Mouse (Mus musculus) myocyte (in vitro differentiated cells): ENCODE measurements around the gene Gm45618. TPM values are rescaled to one million over a fixed set of nuclear protein-coding genes. Genes with fewer than 3 reads are reported as not detected.

Source experiments
- H3K27me3 ChIP-seq: one replicate; pipeline ENCODE4 v1.6.1; 2011; ENCODE audit not compliant: control insufficient read depth, insufficient read depth, insufficient read length
- H3K36me3 ChIP-seq: one replicate; pipeline ENCODE4 v1.6.1; 2011; ENCODE audit not compliant: control insufficient read depth, insufficient read depth
- H3K4me2 ChIP-seq: one replicate; pipeline ENCODE4 v1.6.1; 2011; ENCODE audit warnings: low read depth, control low read depth
- H3K4me3 ChIP-seq: one replicate; pipeline ENCODE4 v1.5.1; 2011; ENCODE audit warnings: mild to moderate bottlenecking, control low read depth, moderate library complexity
- H3K79me2 ChIP-seq: one replicate; pipeline ENCODE4 v1.6.1; 2011; ENCODE audit not compliant: control insufficient read depth, insufficient read depth
- H3ac ChIP-seq: one replicate; pipeline ENCODE4 v1.6.1; 2011; ENCODE audit not compliant: control insufficient read depth, insufficient read length
- CEBPB ChIP-seq: IDR thresholded peaks from 2 replicates; pipeline ENCODE4 v1.6.1; 2011; ENCODE audit warnings: mild to moderate bottlenecking, moderate library complexity; ENCODE audit not compliant: poor library complexity, insufficient read depth, severe bottlenecking
- E2F4 ChIP-seq: IDR thresholded peaks from one replicate; pipeline ENCODE4 v1.6.1; 2011; ENCODE audit warnings: mild to moderate bottlenecking, control low read depth, moderate library complexity; ENCODE audit not compliant: insufficient read depth
- MAX ChIP-seq: IDR thresholded peaks from one replicate; pipeline ENCODE4 v1.6.1; 2011; ENCODE audit warnings: low read depth, mild to moderate bottlenecking, control low read depth
- MYOD1 ChIP-seq, 3 experiments: IDR thresholded peaks; one replicate each; pipeline ENCODE4 v1.6.1; 2011; ENCODE audit warnings: control low read depth in 2 of 3, low read depth in 2 of 3, mild to moderate bottlenecking in 2 of 3, moderate library complexity in 1 of 3; ENCODE audit not compliant: insufficient read length in 2 of 3, control insufficient read depth in 1 of 3
- MYOG ChIP-seq, 3 experiments: IDR thresholded peaks; one replicate each; pipeline ENCODE4 v1.6.1; 2011; ENCODE audit warnings: control low read depth in 2 of 3, low read depth in 2 of 3, mild to moderate bottlenecking in 2 of 3; ENCODE audit not compliant: insufficient read length in 2 of 3, control insufficient read depth in 1 of 3, insufficient read depth in 1 of 3
- POLR2A ChIP-seq: IDR thresholded peaks from one replicate; pipeline ENCODE4 v1.6.1; 2011; ENCODE audit warnings: low read depth, mild to moderate bottlenecking, control low read depth, moderate library complexity; ENCODE audit not compliant: insufficient read length
- POLR2AphosphoS2 ChIP-seq: IDR thresholded peaks from one replicate; pipeline ENCODE4 v1.6.1; 2011; ENCODE audit warnings: low read depth, control low read depth; ENCODE audit not compliant: insufficient read length
- REST ChIP-seq: IDR thresholded peaks from one replicate; pipeline ENCODE4 v1.6.1; 2011; ENCODE audit warnings: mild to moderate bottlenecking, control low read depth, moderate library complexity; ENCODE audit not compliant: insufficient read depth, insufficient read length
- SRF ChIP-seq: IDR thresholded peaks from one replicate; pipeline ENCODE4 v1.6.1; 2011; ENCODE audit warnings: low read depth; ENCODE audit not compliant: control insufficient read depth, insufficient read length
- TCF12 ChIP-seq: IDR thresholded peaks from one replicate; pipeline ENCODE4 v1.6.1; 2011; ENCODE audit warnings: mild to moderate bottlenecking, control low read depth; ENCODE audit not compliant: poor library complexity, insufficient read depth, severe bottlenecking
- TCF3 ChIP-seq: IDR thresholded peaks from one replicate; pipeline ENCODE4 v1.6.1; 2011; ENCODE audit warnings: low read depth, control low read depth; ENCODE audit not compliant: insufficient read length
- USF1 ChIP-seq: IDR thresholded peaks from one replicate; pipeline ENCODE4 v1.6.1; 2011; ENCODE audit warnings: low read depth, mild to moderate bottlenecking, control low read depth, moderate library complexity
- polyA plus RNA-seq: library from polyadenylated mRNA; unstranded; fragments of >200 nt; fragmentation: generic; extraction: Trizol; gene quantifications from one replicate; pipeline ENCODE4 v1.2.1, GENCODE M21; 2012; ENCODE audit warnings: missing spikeins

The Gm45618 gene
- polyA plus RNA-seq, 1 experiment = not detected

GRCm38 (mm10) chr7:142093696-142094240, 26.8 kb downstream of the Gm45618 start:
- Histone ChIP-seq H3K27me3 (peaks cover 7% of the 10 kb centered on the region), H3K4me3 (peak overlapping the region; percentile 54), H3K79me2 (peaks cover 28% of the 10 kb centered on the region), H3K4me2 (peak overlapping the region; percentile 57), H3ac (peak overlapping the region; percentile 85), H3K36me3 (no peaks in the 10 kb centered on the region)
- TF ChIP-seq USF1 (peak; percentile 14), TCF12 (no peak), POLR2AphosphoS2 (no peak), REST (no peak), MYOG (IDR thresholded peaks at IDR 0.05; ENCODE audit: control insufficient read depth in 1 of 3, insufficient read depth in 1 of 3, insufficient read length in 2 of 3, low read depth in 2 of 3) (no peak)

GRCm38 (mm10) chr7:142092991-142093390, 27.5 kb downstream of the Gm45618 start:
- H3ac ChIP-seq = no peak overlapping the region
- peak overlapping the region; percentile 54 for H3K4me3 ChIP-seq
- no peak for TF ChIP-seq TCF3
- TF ChIP-seq MAX = no peak
- TF ChIP-seq USF1 = no peak
- TF ChIP-seq E2F4 = no peak
- TF ChIP-seq CEBPB = no peak
- no peak for TF ChIP-seq POLR2AphosphoS2
- TF ChIP-seq SRF = no peak
- TF ChIP-seq REST = no peak
- TF ChIP-seq POLR2A = no peak
- TF ChIP-seq MYOD1 (IDR thresholded peaks at IDR 0.05; ENCODE audit: control insufficient read depth in 1 of 3, insufficient read length in 2 of 3, low read depth in 2 of 3) = no peak
- TF ChIP-seq MYOG (IDR thresholded peaks at IDR 0.05; ENCODE audit: control insufficient read depth in 1 of 3, insufficient read depth in 1 of 3, insufficient read length in 2 of 3, low read depth in 2 of 3) = no peak
- TF ChIP-seq TCF12 = no peak
- H3K4me2 ChIP-seq = peak overlapping the region; percentile 57
- peaks cover 7% of the 10 kb centered on the region for H3K27me3 ChIP-seq
- H3K36me3 ChIP-seq = peaks cover 3% of the 10 kb centered on the region
- peaks cover 28% of the 10 kb centered on the region for H3K79me2 ChIP-seq

- Histone ChIP-seq H3K36me3 (peaks cover 11% of the 10 kb centered on the region), H3K4me3 (no peak overlapping the region), H3ac (no peak overlapping the region), H3K4me2 (no peak overlapping the region), H3K27me3 (peaks cover 3% of the 10 kb centered on the region), H3K79me2 (peaks cover 28% of the 10 kb centered on the region)
- TF ChIP-seq POLR2AphosphoS2 (no peak), MYOD1 (IDR thresholded peaks at IDR 0.05; ENCODE audit: control insufficient read depth in 1 of 3, insufficient read length in 2 of 3, low read depth in 2 of 3) (no peak), USF1 (no peak), POLR2A (no peak), REST (no peak), E2F4 (no peak), MAX (no peak), TCF12 (no peak), MYOG (IDR thresholded peaks at IDR 0.05; ENCODE audit: control insufficient read depth in 1 of 3, insufficient read depth in 1 of 3, insufficient read length in 2 of 3, low read depth in 2 of 3) (no peak), TCF3 (no peak), SRF (no peak), CEBPB (no peak)
Observed at GRCm38 (mm10) chr7:142091848-142092247, 28.7 kb downstream of the Gm45618 start.

DNA sequence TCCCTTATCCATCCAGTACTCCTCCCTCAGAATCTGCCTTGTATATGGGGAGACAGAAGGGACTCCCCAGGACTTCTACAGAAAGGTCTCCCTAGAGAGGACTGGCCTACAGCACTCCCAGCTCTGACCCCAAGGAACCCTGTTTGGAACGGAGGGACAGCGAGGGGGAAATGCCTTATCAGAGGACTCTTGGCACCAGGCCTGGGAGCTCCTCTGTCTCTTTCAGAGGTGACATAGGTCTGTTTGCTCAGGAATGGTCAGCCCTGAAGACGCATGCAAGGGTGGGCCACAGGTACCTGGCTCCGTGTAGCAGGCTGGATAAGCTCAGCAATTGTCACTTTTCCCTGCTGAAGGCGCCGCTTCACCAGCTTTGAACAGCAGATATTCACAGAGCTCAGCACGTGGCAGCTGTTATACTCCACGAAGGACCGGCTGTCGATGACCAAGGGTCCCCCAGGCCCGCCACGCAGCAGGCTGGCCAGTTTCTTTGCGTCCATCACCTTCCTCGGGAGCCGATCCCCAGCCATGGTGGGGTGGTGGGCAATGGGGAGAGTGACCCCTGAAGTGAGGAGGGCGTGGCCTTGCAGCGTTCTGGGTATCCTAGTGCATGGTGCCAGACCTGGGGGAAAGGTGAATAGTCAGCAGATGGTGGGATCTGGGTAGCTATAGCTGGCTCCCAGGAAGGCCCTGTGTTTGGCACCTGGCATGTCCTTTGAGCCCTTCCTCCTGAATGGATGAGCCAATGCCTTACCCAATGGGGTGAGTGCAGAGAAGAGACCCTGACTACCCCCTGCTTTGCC, 30.7 kb downstream of the Gm45618 start:
- Histone ChIP-seq H3K27me3 (no peaks in the 10 kb centered on the region), H3K79me2 (peaks cover 28% of the 10 kb centered on the region), H3K4me2 (no peak overlapping the region), H3K4me3 (no peak overlapping the region), H3ac (no peak overlapping the region), H3K36me3 (peaks cover 17% of the 10 kb centered on the region)
- no peak for TF ChIP-seq TCF3
- no peak for TF ChIP-seq REST
- TF ChIP-seq MYOD1 (IDR thresholded peaks at IDR 0.05; ENCODE audit: control insufficient read depth in 1 of 3, insufficient read length in 2 of 3, low read depth in 2 of 3) = no peak
- no peak for TF ChIP-seq USF1
- no peak for TF ChIP-seq POLR2A
- TF ChIP-seq MYOG (IDR thresholded peaks at IDR 0.05; ENCODE audit: control insufficient read depth in 1 of 3, insufficient read depth in 1 of 3, insufficient read length in 2 of 3, low read depth in 2 of 3) = no peak
- TF ChIP-seq SRF = no peak
- no peak for TF ChIP-seq MAX
- TF ChIP-seq POLR2AphosphoS2 = no peak
- TF ChIP-seq CEBPB = no peak
- TF ChIP-seq E2F4 = no peak
- no peak for TF ChIP-seq TCF12
